Mouse (Mus musculus) olfactory bulb, adult 2 months (tissue): ENCODE measurements around the gene Fam89b. TPM values are rescaled to one million over a fixed set of nuclear protein-coding genes. Genes with fewer than 3 reads are reported as not detected.

Experiments
- H3K27ac ChIP-seq: fragments of 200-500 bp; 2 replicates; pipeline ENCODE4 v1.5.1; 2012; ENCODE audit warnings: low read depth, low read length; ENCODE audit not compliant: insufficient read depth
- H3K4me1 ChIP-seq: fragments of 200-500 bp; 2 replicates; pipeline ENCODE4 v1.6.1; 2012; ENCODE audit warnings: low read length; ENCODE audit not compliant: control insufficient read depth, insufficient read depth
- H3K4me3 ChIP-seq: fragments of 200-500 bp; 2 replicates; pipeline ENCODE4 v1.5.1; 2012; ENCODE audit warnings: mild to moderate bottlenecking, low read depth, low read length, moderate library complexity; ENCODE audit not compliant: insufficient read depth
- CTCF ChIP-seq: fragments of 200-500 bp; IDR thresholded peaks from 2 replicates; pipeline ENCODE4 v1.5.1; 2012; ENCODE audit warnings: low read depth, mild to moderate bottlenecking, low read length, moderate library complexity; ENCODE audit not compliant: insufficient read depth
- POLR2A ChIP-seq: fragments of 200-500 bp; IDR thresholded peaks from 2 replicates; pipeline ENCODE4 v1.6.1; 2012; ENCODE audit warnings: mild to moderate bottlenecking, low read depth, low read length, moderate library complexity; ENCODE audit not compliant: insufficient read depth
- WGBS: fragments of 180-500 bp; shearing (Covaris S2); methylation state at CpG from one replicate; pipeline ENCODE4 v1.1.7; 2018; 5-methylcytosine and 5-hydroxymethylcytosine counted together
- polyA plus RNA-seq: library from polyadenylated mRNA; stranded (reverse); fragments of >200 nt; gene quantifications from 2 replicates; pipeline ENCODE4 v1.2.4, GENCODE M21; 2012; ENCODE audit warnings: low replicate concordance; ENCODE audit not compliant: missing spikeins, insufficient read depth, insufficient read length

Fam89b gene
- polyA plus RNA-seq, 1 experiment = not detected

- H3K4me1 ChIP-seq = peaks cover 19% of the 10 kb centered on the region
- WGBS = 37% methylated on average over 36 of the region's 36 CpGs
Observed at GRCm38 (mm10) chr19:5756991-5757636, 27.7 kb upstream of the Fam89b start.

GRCm38 (mm10) chr19:5756321-5756985 is 27.0 kb upstream of the Fam89b start:
- Histone ChIP-seq H3K4me3 (no peak overlapping the region), H3K27ac (no peak overlapping the region), H3K4me1 (peaks cover 25% of the 10 kb centered on the region)
- 28% methylated on average over 29 of the region's 29 CpGs for WGBS
- TF ChIP-seq POLR2A = no peak
- no peak for TF ChIP-seq CTCF

More at GRCm38 (mm10) chr19:5756991-5757636, 27.7 kb upstream of the Fam89b start:
- Histone ChIP-seq H3K27ac (no peak overlapping the region), H3K4me3 (no peak overlapping the region)
- no peak for TF ChIP-seq CTCF
- no peak for TF ChIP-seq POLR2A

- TF ChIP-seq POLR2A = no peak
- no peak for TF ChIP-seq CTCF
- H3K4me1 ChIP-seq = peaks cover 37% of the 10 kb centered on the region
- no peak overlapping the region for H3K27ac ChIP-seq
- no peak overlapping the region for H3K4me3 ChIP-seq
- 28% methylated on average over 20 of the region's 20 CpGs for WGBS
Observed at GRCm38 (mm10) chr19:5751742-5752141, 22.3 kb upstream of the Fam89b start.

GRCm38 (mm10) chr19:5750951-5751350 is 21.5 kb upstream of the Fam89b start:
- no peak for TF ChIP-seq CTCF
- TF ChIP-seq POLR2A = no peak
- no peak overlapping the region for H3K4me3 ChIP-seq
- WGBS = 33% methylated on average over 22 of the region's 22 CpGs
- H3K27ac ChIP-seq = no peak overlapping the region
- peaks cover 37% of the 10 kb centered on the region for H3K4me1 ChIP-seq

GRCm38 (mm10) chr19:5749476-5749875 is 20.0 kb upstream of the Fam89b start:
- no peak overlapping the region for H3K4me3 ChIP-seq
- peaks cover 49% of the 10 kb centered on the region for H3K4me1 ChIP-seq
- WGBS = 34% methylated on average over 6 of the region's 6 CpGs
- TF ChIP-seq POLR2A (no peak), CTCF (no peak)
- H3K27ac ChIP-seq = peak overlapping the region; percentile 75

- H3K4me1 ChIP-seq = peaks cover 66% of the 10 kb centered on the region
- TF ChIP-seq POLR2A (no peak), CTCF (no peak)
- H3K4me3 ChIP-seq = no peak overlapping the region
- H3K27ac ChIP-seq = no peak overlapping the region
- 54% methylated on average over 12 of the region's 12 CpGs for WGBS
Observed at GRCm38 (mm10) chr19:5746907-5747363, 17.5 kb upstream of the Fam89b start.

DNA sequence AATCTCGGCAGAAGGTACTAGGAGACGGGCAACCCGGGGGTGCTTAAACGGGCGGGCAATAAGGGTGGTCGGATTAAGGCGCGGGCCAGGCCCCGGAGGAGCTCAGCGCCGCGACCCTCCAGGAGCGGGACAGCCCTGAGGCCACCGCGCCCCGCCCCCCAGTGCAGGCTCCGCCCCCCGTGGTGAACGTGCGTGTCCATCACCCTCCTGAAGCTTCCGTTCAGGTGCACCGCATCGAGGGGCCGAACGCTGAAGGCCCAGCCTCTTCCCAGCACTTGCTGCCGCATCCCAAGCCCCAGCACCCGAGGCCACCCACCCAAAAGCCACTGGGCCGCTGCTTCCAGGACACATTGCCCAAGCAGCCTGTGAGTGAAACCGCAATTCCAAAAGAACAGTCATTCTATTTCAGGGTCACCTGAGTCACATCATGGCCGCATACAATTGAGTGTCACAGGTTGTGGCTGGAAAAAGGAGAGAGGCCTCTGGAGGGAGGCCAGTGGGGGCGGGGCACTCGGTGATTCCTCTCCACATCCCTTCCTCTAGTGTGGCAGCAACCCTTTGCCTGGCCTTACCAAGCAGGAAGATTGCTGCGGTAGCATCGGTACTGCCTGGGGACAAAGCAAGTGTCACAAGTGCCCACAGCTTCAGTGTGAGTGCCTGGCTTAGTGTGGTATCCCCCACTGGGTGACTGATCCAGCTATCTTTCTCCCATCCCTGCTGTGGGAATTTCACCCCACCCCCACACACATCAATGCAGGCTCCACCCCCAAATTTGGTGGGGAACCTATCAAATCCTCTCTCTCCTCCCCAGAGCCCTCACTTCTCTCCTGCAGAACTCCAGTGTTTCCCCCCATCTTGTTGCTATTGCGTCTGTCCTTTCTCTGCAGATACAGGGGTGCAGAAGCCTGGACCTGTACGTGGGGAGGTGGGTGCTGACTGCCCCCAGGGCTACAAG is 16.6 kb upstream of the Fam89b start:
- WGBS = 19% methylated on average over 36 of the region's 36 CpGs
- TF ChIP-seq CTCF (no peak), POLR2A (no peak)
- peak overlapping the region; percentile 16; the same call in 1 of the 2 replicates for H3K4me3 ChIP-seq
- peaks cover 63% of the 10 kb centered on the region for H3K4me1 ChIP-seq
- H3K27ac ChIP-seq = no peak overlapping the region

- Histone ChIP-seq H3K27ac (no peak overlapping the region), H3K4me3 (no peak overlapping the region), H3K4me1 (peaks cover 46% of the 10 kb centered on the region)
- WGBS = 28% methylated on average over 5 of the region's 5 CpGs
- no peak for TF ChIP-seq POLR2A
- TF ChIP-seq CTCF = no peak
Observed at GRCm38 (mm10) chr19:5743576-5743975, 14.1 kb upstream of the Fam89b start.
